Mouse (Mus musculus): Measurements from ENCODE around the gene Cpne2.
A peak's percentile ranks its signal among the peaks of the same experiment; 100 is the strongest.

The Cpne2 gene

GRCm38 (mm10) chr8:94581820-94582483 lies 49.2 kb downstream of the Cpne2 start:
- no peak for DNase-seq (ENCODE audit: low spot score)

- DNase-seq (ENCODE audit: low spot score): no peak
Measured at GRCm38 (mm10) chr8:94582569-94582968, 49.8 kb downstream of the Cpne2 start.

GRCm38 (mm10) chr8:94584238-94584817 lies 51.5 kb downstream of the Cpne2 start:
- peak; percentile 66 for DNase-seq (ENCODE audit: low spot score)

GRCm38 (mm10) chr8:94591691-94592090 lies 58.9 kb downstream of the Cpne2 start:
- DNase-seq (ENCODE audit: low spot score): peak; percentile 14

GRCm38 (mm10) chr8:94594211-94594610 lies 61.4 kb downstream of the Cpne2 start:
- peak; percentile 54 for DNase-seq (ENCODE audit: low spot score)

GRCm38 (mm10) chr8:94600478-94600877 lies 67.7 kb downstream of the Cpne2 start:
- no peak for DNase-seq (ENCODE audit: low spot score)

GRCm38 (mm10) chr8:94601034-94601606 lies 68.3 kb downstream of the Cpne2 start:
- DNase-seq (ENCODE audit: low spot score): peak; percentile 30

- peak; percentile 100 for DNase-seq (ENCODE audit: low spot score)
Measured at GRCm38 (mm10) chr8:94601607-94602385, 69.0 kb downstream of the Cpne2 start, which contains the start of the genes Rspry1 and Fam192a. TSS of gene Rspry1 (plus strand) at chr8:94601937. TSS of gene Fam192a (minus strand) at chr8:94601997.

- DNase-seq (ENCODE audit: low spot score): peak; percentile 39
Measured at GRCm38 (mm10) chr8:94602471-94603131, 69.8 kb downstream of the Cpne2 start.

- DNase-seq (ENCODE audit: low spot score): no peak
Measured at GRCm38 (mm10) chr8:94604030-94604429, 71.2 kb downstream of the Cpne2 start.

- DNase-seq (ENCODE audit: low spot score): no peak
Measured at GRCm38 (mm10) chr8:94607064-94607463, 74.3 kb downstream of the Cpne2 start.

All from adipocyte (in vitro differentiated cells).